ENCODE assay signal across 25 mouse cellular contexts in the genomic region with DNA sequence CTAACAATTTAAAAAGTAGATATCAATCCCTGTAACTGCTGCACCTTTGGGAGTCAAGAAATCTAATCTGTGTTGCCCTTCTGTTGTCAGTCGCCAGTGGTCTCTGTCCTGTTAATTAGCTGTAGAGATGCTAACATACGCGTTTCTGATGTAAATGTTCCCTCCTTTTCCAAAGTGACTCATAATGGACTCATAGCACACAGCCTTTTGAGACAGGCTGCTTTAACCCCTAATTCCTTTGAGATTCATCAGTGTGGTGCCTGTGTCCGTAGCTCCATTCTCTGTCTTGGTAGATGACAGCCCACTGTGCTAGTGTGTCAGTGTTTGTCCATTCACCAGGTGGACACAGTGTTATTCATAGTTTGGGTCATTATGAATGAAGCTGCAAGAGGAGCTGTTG. TPM values are rescaled to one million over a fixed set of nuclear protein-coding genes. Genes with fewer than 3 reads are reported as not detected.
DNase-seq lines count a peak whose midpoint lies in the region; ATAC-seq and TF ChIP-seq lines count a peak whose summit lies in the region.
"Had no signal": no experiment of that assay in that cellular context is flagged by ENCODE, and none has a peak within 500 bp of the region (broad histone marks: within the 10 kb centered on the region; RNA-seq: fewer than 3 reads in every experiment).

No protein-coding gene starts in this region.

- no peaks in the 10 kb centered on the region for H3K79me2 ChIP-seq in C2C12 (ENCODE audit: control insufficient read depth, insufficient read depth)

- H3K27me3 ChIP-seq in C2C12 (ENCODE audit: control insufficient read depth, insufficient read depth, insufficient read length), result no peaks in the 10 kb centered on the region
- no peaks in the 10 kb centered on the region for H3K27me3 ChIP-seq in midbrain, embryonic 11.5 days (ENCODE audit: control insufficient read depth, insufficient read depth, low read length)
- H3K27me3 ChIP-seq: embryonic facial prominence, embryonic 12.5 days; forebrain, embryonic 12.5 days had no signal

- no peaks in the 10 kb centered on the region for H3K4me1 ChIP-seq in midbrain, embryonic 11.5 days (ENCODE audit: control insufficient read depth, insufficient read depth, low read length)
- H3K4me1 ChIP-seq: forebrain, embryonic 12.5 days had no signal

- no peak overlapping the region for H3K4me2 ChIP-seq in midbrain, embryonic 11.5 days
- H3K4me2 ChIP-seq: embryonic facial prominence, embryonic 12.5 days; forebrain, embryonic 12.5 days had no signal

- no peak overlapping the region for H3K27ac ChIP-seq in midbrain, embryonic 11.5 days (ENCODE audit: low read depth, low read length)
- H3K27ac ChIP-seq: embryonic facial prominence, embryonic 10.5 days; embryonic facial prominence, embryonic 12.5 days; forebrain, embryonic 10.5 days; forebrain, embryonic 12.5 days had no signal

- WGBS in midbrain, embryonic 11.5 days, result 75% methylated on average over 4 of the region's 4 CpGs

- intact Hi-C loops in gastrocnemius, postnatal 36 days (cut with DNase I), result no loop called here

- H3K4me3 ChIP-seq in C2C12 (ENCODE audit: insufficient read depth, poor library complexity, severe bottlenecking), result no peak overlapping the region
- no peak overlapping the region for H3K4me3 ChIP-seq in midbrain, embryonic 11.5 days (ENCODE audit: low read depth, low read length)
- H3K4me3 ChIP-seq: embryonic facial prominence, embryonic 10.5 days; embryonic facial prominence, embryonic 12.5 days; erythroblast, embryonic 14.5 days; forebrain, embryonic 10.5 days; forebrain, embryonic 12.5 days had no signal

- H3K9me3 ChIP-seq in midbrain, embryonic 11.5 days (ENCODE audit: control insufficient read depth, low read length), result no peaks in the 10 kb centered on the region
- H3K9me3 ChIP-seq: embryonic facial prominence, embryonic 10.5 days; embryonic facial prominence, embryonic 12.5 days; forebrain, embryonic 10.5 days; forebrain, embryonic 12.5 days; G1E had no signal

- H3K36me3 ChIP-seq in C2C12 (ENCODE audit: control insufficient read depth, insufficient read depth), result no peaks in the 10 kb centered on the region
- no peaks in the 10 kb centered on the region for H3K36me3 ChIP-seq in midbrain, embryonic 11.5 days (ENCODE audit: control insufficient read depth, insufficient read depth, low read length)
- H3K36me3 ChIP-seq: forebrain, embryonic 12.5 days; G1E had no signal

- ATAC-seq in midbrain, embryonic 11.5 days (ENCODE audit: low FRiP score), result no peak
- ATAC-seq: forebrain, embryonic 14.5 days; forebrain, embryonic 16.5 days had no signal

- no peak overlapping the region for H3ac ChIP-seq in C2C12 (ENCODE audit: control insufficient read depth, insufficient read length, low read depth)

- TF ChIP-seq CTCF in C2C12 (IDR thresholded peaks at IDR 0.05; ENCODE audit: control insufficient read depth, insufficient read depth, insufficient read length), result no peak

- no peaks in the 10 kb centered on the region for H3K79me3 ChIP-seq in C2C12 (ENCODE audit: low read depth)

- no peak overlapping the region for H3K9ac ChIP-seq in midbrain, embryonic 11.5 days (ENCODE audit: low read length)
- H3K9ac ChIP-seq: embryonic facial prominence, embryonic 12.5 days; forebrain, embryonic 12.5 days had no signal

- DNase-seq in 3T3-L1 (ENCODE audit: low read depth, low spot score) (peak; percentile 69), NIH3T3 (ENCODE audit: low read depth) (peak; percentile 36), ZHBTc4 (ENCODE audit: low read depth, low spot score) (peak; percentile 30)
- no peak for DNase-seq in gastrocnemius, postnatal 36 days
- no peak for DNase-seq in ovary, postnatal 10 days (ENCODE audit: low spot score)
- DNase-seq in layer of hippocampus, adult 9-10 months (ENCODE audit: low spot score), result no peak
- DNase-seq in midbrain, embryonic 11.5 days (ENCODE audit: low spot score, missing footprints), result no peak
- DNase-seq: adrenal gland, adult 8-10 months; adrenal gland, postnatal 14 days; adrenal gland, postnatal 36 days; B cell, adult 2 months; cerebellum, adult 11-12 months; cerebellum, adult 2 months; cerebellum, adult 9-10 months; cerebellum, postnatal 10 days; cerebellum, postnatal 25 days had no signal

TF ChIP-seq in C2C12, 6 proteins besides CTCF, POLR2A, EP300 and RAD21:
- TF ChIP-seq MAX (IDR thresholded peaks at IDR 0.05) (no peak), USF1 (IDR thresholded peaks at IDR 0.05; ENCODE audit: low read depth) (no peak), CEBPB (IDR thresholded peaks at IDR 0.05; ENCODE audit: low read depth) (no peak), FOSL1 (IDR thresholded peaks at IDR 0.05; ENCODE audit: insufficient read depth, low read length, poor library complexity, severe bottlenecking) (peak; percentile 61), MYOG (IDR thresholded peaks at IDR 0.05; ENCODE audit: control insufficient read depth, extremely low read depth, insufficient read length) (no peak), MYOD1 (IDR thresholded peaks at IDR 0.05; ENCODE audit: control insufficient read depth, insufficient read length, low read depth) (no peak)

RNA-seq across cellular contexts. Expression of a gene that starts 42.8 kb away (rescaled TPM):
- 5.8 TPM for polyA plus RNA-seq in C2C12 (2012; fragmentation: generic; extraction: Trizol)
- total RNA-seq in gastrocnemius, postnatal 36 days (2021), result 10 to 100 TPM; 13.8 to 15.0 TPM
- polyA plus RNA-seq in midbrain, embryonic 11.5 days (2014; fragmentation: Nextera tagmentation; extraction: Ambion mirVana), result 36.7 and 40.6 TPM in 2 replicates
- polyA plus RNA-seq: erythroblast, embryonic 14.5 days had no signal

RNA-seq across cellular contexts. Expression of a gene that starts 49.1 kb away (rescaled TPM):
- polyA plus RNA-seq in C2C12 (2012; fragmentation: generic; extraction: Trizol), result 0.02 TPM
- total RNA-seq in gastrocnemius, postnatal 36 days (2021), result 1 to 10 TPM in 1 of 2 experiments, under 1 TPM in 1; 0.79 to 1.2 TPM
- polyA plus RNA-seq in midbrain, embryonic 11.5 days (2014; fragmentation: Nextera tagmentation; extraction: Ambion mirVana), result 2.2 and 2.3 TPM in 2 replicates

Comparison
In these comparisons a context has a peak if more than half of its experiments do, and no peak if none do; other contexts are left out.
1. DNase-seq: peak in 3T3-L1 (single experiment), NIH3T3 (single experiment) and ZHBTc4 (single experiment); none in gastrocnemius, postnatal 36 days (0 of 2), ovary, postnatal 10 days (single experiment), layer of hippocampus, adult 9-10 months (single experiment) and midbrain, embryonic 11.5 days (single experiment).